Comparison of ENCODE assay signal across 25 mouse cellular contexts in the genomic region with DNA sequence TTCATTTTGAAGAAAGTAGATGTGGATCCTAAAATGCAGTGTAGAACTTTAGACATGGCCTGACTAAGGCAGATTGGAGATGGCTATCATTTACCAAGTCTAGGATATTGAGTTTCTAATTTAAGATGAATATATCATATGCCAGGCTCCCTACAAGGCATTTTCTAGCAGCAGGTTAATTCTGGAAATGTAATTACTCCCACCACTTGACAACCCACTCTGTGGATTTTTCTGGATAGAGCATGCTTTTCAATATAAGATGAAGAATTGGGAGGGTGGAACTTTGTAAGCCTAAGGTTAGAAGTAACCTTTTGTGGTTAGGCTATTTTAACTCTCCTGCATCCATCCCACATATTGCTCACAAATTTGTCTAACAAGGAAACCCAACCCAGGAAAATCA.
"Had no signal": no experiment of that assay in that cellular context is flagged by ENCODE, and none has a peak within 500 bp of the region (broad histone marks: within the 10 kb centered on the region; RNA-seq: fewer than 3 reads in every experiment).

No protein-coding gene starts in this region.

- H3K4me2 ChIP-seq: heart, embryonic 11.5 days; heart, embryonic 13.5 days; heart, embryonic 15.5 days; hindbrain, embryonic 13.5 days; hindbrain, embryonic 15.5 days; limb, embryonic 13.5 days; limb, embryonic 15.5 days; liver, embryonic 12.5 days had no signal

- H3K27ac ChIP-seq: heart, adult 2 months; heart, embryonic 13.5 days; heart, embryonic 15.5 days; hindbrain, embryonic 13.5 days; hindbrain, embryonic 15.5 days; hindbrain, postnatal 0 days; kidney, postnatal 0 days; limb, embryonic 13.5 days; limb, embryonic 15.5 days; liver, embryonic 12.5 days; liver, embryonic 14.5 days had no signal

- H3K36me3 ChIP-seq: heart, embryonic 13.5 days; heart, embryonic 15.5 days; hindbrain, embryonic 13.5 days; hindbrain, embryonic 15.5 days; limb, embryonic 13.5 days; limb, embryonic 15.5 days; liver, embryonic 12.5 days had no signal

- H3K4me1 ChIP-seq: heart, embryonic 13.5 days; heart, embryonic 15.5 days; hindbrain, embryonic 13.5 days; hindbrain, embryonic 15.5 days; limb, embryonic 13.5 days; limb, embryonic 15.5 days; liver, embryonic 12.5 days had no signal

- ATAC-seq: hindbrain, postnatal 0 days; intestine, embryonic 16.5 days; liver, embryonic 12.5 days had no signal

- H3K9me3 ChIP-seq: heart, embryonic 13.5 days; heart, embryonic 15.5 days; hindbrain, embryonic 13.5 days; hindbrain, embryonic 15.5 days; limb, embryonic 13.5 days; limb, embryonic 15.5 days; liver, embryonic 12.5 days had no signal

- DNase-seq: gastrocnemius, postnatal 14 days; gastrocnemius, postnatal 36 days; heart, adult 11 months; heart, adult 2 months; heart, postnatal 14 days; heart, postnatal 36 days; kidney, adult 11 months; kidney, adult 2 months; kidney, postnatal 14 days; kidney, postnatal 36 days; layer of hippocampus, adult 9-11 months; layer of hippocampus, postnatal 36 days; left cerebral cortex, postnatal 4 days had no signal

- H3K4me3 ChIP-seq: heart, adult 2 months; heart, embryonic 13.5 days; heart, embryonic 15.5 days; hindbrain, embryonic 13.5 days; hindbrain, embryonic 15.5 days; limb, embryonic 13.5 days; limb, embryonic 15.5 days; liver, embryonic 12.5 days had no signal

- H3K9ac ChIP-seq: heart, embryonic 13.5 days; heart, embryonic 15.5 days; hindbrain, embryonic 13.5 days; hindbrain, embryonic 15.5 days; limb, embryonic 13.5 days; limb, embryonic 15.5 days; liver, embryonic 12.5 days; liver, embryonic 14.5 days had no signal

- H3K27me3 ChIP-seq: heart, embryonic 13.5 days; heart, embryonic 15.5 days; hindbrain, embryonic 13.5 days; hindbrain, embryonic 15.5 days; limb, embryonic 13.5 days; limb, embryonic 15.5 days; liver, embryonic 12.5 days had no signal
